Mouse (Mus musculus) embryonic facial prominence, embryonic 11.5 days (tissue): ENCODE measurements at regions not wholly inside any gene's neighbourhood (a gene's known extent, or its start where the extent isn't known, plus 50 kb on each side); places are given as distances from the start of the nearest gene placed in this dataset.

Source experiments
- ATAC-seq: fragments of 200-750 bp; cut with Nextera tagmentation; replicated peaks from 2 replicates; pipeline ENCODE4 v1.8.0; 2017; ENCODE audit warnings: low read depth; ENCODE audit not compliant: insufficient number of reproducible peaks, low FRiP score, low TSS enrichment
- DNase-seq: peaks from one replicate; pipeline ENCODE4 v3.0.0-alpha.2; 2015; ENCODE audit warnings: low spot score
- H3K27ac ChIP-seq: fragments of 300-500 bp; sonication (generic); replicated peaks from 2 replicates; pipeline ENCODE4 v1.5.1; 2014; ENCODE audit warnings: mild to moderate bottlenecking, low read depth, low read length, control low read depth
- H3K27me3 ChIP-seq: fragments of 300-500 bp; sonication (generic); 2 replicates; pipeline ENCODE4 v1.6.1; 2014; ENCODE audit warnings: mild to moderate bottlenecking, low read length, moderate library complexity, mixed read lengths; ENCODE audit not compliant: control insufficient read depth, insufficient read depth
- H3K36me3 ChIP-seq: fragments of 300-500 bp; sonication (generic); replicated peaks from 2 replicates; pipeline ENCODE4 v1.6.1; 2014; ENCODE audit warnings: low read depth, mild to moderate bottlenecking, low read length, moderate library complexity, mixed read lengths; ENCODE audit not compliant: control insufficient read depth, insufficient read depth
- H3K4me1 ChIP-seq: fragments of 300-500 bp; sonication (generic); 2 replicates; pipeline ENCODE4 v1.6.1; 2014; ENCODE audit warnings: low read length, mixed read lengths; ENCODE audit not compliant: control insufficient read depth, insufficient read depth
- H3K4me2 ChIP-seq: fragments of 300-500 bp; sonication (generic); 2 replicates; pipeline ENCODE4 v1.6.1; 2014; ENCODE audit warnings: low read depth, mild to moderate bottlenecking, control low read depth, low read length, moderate library complexity
- H3K4me3 ChIP-seq: fragments of 300-500 bp; sonication (generic); 2 replicates; pipeline ENCODE4 v1.5.1; 2014; ENCODE audit warnings: low read depth, low read length, control low read depth
- H3K9ac ChIP-seq: fragments of 300-500 bp; sonication (generic); replicated peaks from 2 replicates; pipeline ENCODE4 v1.6.1; 2014; ENCODE audit warnings: mild to moderate bottlenecking, control low read depth, low read length
- H3K9me3 ChIP-seq: fragments of 300-500 bp; sonication (generic); replicated peaks from 2 replicates; pipeline ENCODE4 v1.6.1; 2016; ENCODE audit warnings: mild to moderate bottlenecking, low read length, inconsistent platforms, mixed read lengths; ENCODE audit not compliant: control insufficient read depth
- WGBS: fragments of 180-500 bp; shearing (Covaris S2); extraction: QIAGEN DNeasy Blood & Tissue Kit; methylation state at CpG from one replicate; pipeline ENCODE4 v1.1.7; 2014; 5-methylcytosine and 5-hydroxymethylcytosine counted together

GRCm38 (mm10) chr17:75920240-75920639 lies 368.5 kb upstream of the Fam98a start:
- ATAC-seq (no peak), DNase-seq (no peak)
- Histone ChIP-seq H3K9ac (no peak overlapping the region), H3K36me3 (no peaks in the 10 kb centered on the region), H3K9me3 (no peaks in the 10 kb centered on the region), H3K27ac (no peak overlapping the region), H3K4me2 (no peak overlapping the region), H3K4me3 (no peak overlapping the region), H3K27me3 (no peaks in the 10 kb centered on the region), H3K4me1 (no peaks in the 10 kb centered on the region)
- 91% methylated on average over 2 of the region's 2 CpGs for WGBS

- H3K9ac ChIP-seq = no peak overlapping the region
- DNase-seq (no peak), ATAC-seq (no peak)
- H3K27ac ChIP-seq = no peak overlapping the region
- WGBS = 81% methylated on average over 4 of the region's 4 CpGs
- no peaks in the 10 kb centered on the region for H3K9me3 ChIP-seq
- H3K4me2 ChIP-seq = no peak overlapping the region
- H3K4me3 ChIP-seq = no peak overlapping the region
- no peaks in the 10 kb centered on the region for H3K27me3 ChIP-seq
- H3K36me3 ChIP-seq = no peaks in the 10 kb centered on the region
- H3K4me1 ChIP-seq = no peaks in the 10 kb centered on the region
These were observed 365.3 kb upstream of the Fam98a start for GRCm38 (mm10) chr17:75917020-75917419.

- Histone ChIP-seq H3K9me3 (no peaks in the 10 kb centered on the region), H3K36me3 (no peaks in the 10 kb centered on the region), H3K4me2 (no peak overlapping the region), H3K27me3 (no peaks in the 10 kb centered on the region), H3K27ac (no peak overlapping the region), H3K9ac (no peak overlapping the region), H3K4me3 (no peak overlapping the region), H3K4me1 (no peaks in the 10 kb centered on the region)
- 91% methylated on average over 2 of the region's 2 CpGs for WGBS
- DNase-seq (no peak), ATAC-seq (no peak)
These were observed 364.8 kb upstream of the Fam98a start for GRCm38 (mm10) chr17:75916590-75916989.

- no peak overlapping the region for H3K9ac ChIP-seq
- no peak overlapping the region for H3K4me2 ChIP-seq
- H3K36me3 ChIP-seq = no peaks in the 10 kb centered on the region
- no peaks in the 10 kb centered on the region for H3K27me3 ChIP-seq
- no peak for ATAC-seq
- no peaks in the 10 kb centered on the region for H3K4me1 ChIP-seq
- no peak for DNase-seq
- no peak overlapping the region for H3K27ac ChIP-seq
- H3K4me3 ChIP-seq = no peak overlapping the region
- 80% methylated on average over 1 of the region's 1 CpGs for WGBS
- no peaks in the 10 kb centered on the region for H3K9me3 ChIP-seq
These were observed 363.5 kb upstream of the Fam98a start for GRCm38 (mm10) chr17:75915256-75915655.

GRCm38 (mm10) chr17:75907085-75907484 lies 355.3 kb upstream of the Fam98a start:
- no peaks in the 10 kb centered on the region for H3K27me3 ChIP-seq
- H3K9me3 ChIP-seq = no peaks in the 10 kb centered on the region
- 85% methylated on average over 3 of the region's 3 CpGs for WGBS
- no peak overlapping the region for H3K4me2 ChIP-seq
- H3K4me3 ChIP-seq = no peak overlapping the region
- H3K9ac ChIP-seq = no peak overlapping the region
- no peaks in the 10 kb centered on the region for H3K36me3 ChIP-seq
- ATAC-seq (no peak), DNase-seq (no peak)
- H3K27ac ChIP-seq = no peak overlapping the region
- H3K4me1 ChIP-seq = no peaks in the 10 kb centered on the region

- H3K9me3 ChIP-seq = no peaks in the 10 kb centered on the region
- no peaks in the 10 kb centered on the region for H3K4me1 ChIP-seq
- no peak for DNase-seq
- no peak overlapping the region for H3K27ac ChIP-seq
- ATAC-seq = no peak
- H3K36me3 ChIP-seq = no peaks in the 10 kb centered on the region
- H3K27me3 ChIP-seq = no peaks in the 10 kb centered on the region
- H3K4me2 ChIP-seq = no peak overlapping the region
- H3K4me3 ChIP-seq = no peak overlapping the region
- no peak overlapping the region for H3K9ac ChIP-seq
- WGBS = 78% methylated on average over 3 of the region's 3 CpGs
These were observed 354.9 kb upstream of the Fam98a start for GRCm38 (mm10) chr17:75906643-75907042.

- 88% methylated on average over 6 of the region's 6 CpGs for WGBS
- Histone ChIP-seq H3K4me1 (no peaks in the 10 kb centered on the region), H3K36me3 (no peaks in the 10 kb centered on the region), H3K27ac (no peak overlapping the region), H3K4me2 (no peak overlapping the region), H3K27me3 (no peaks in the 10 kb centered on the region), H3K9me3 (no peaks in the 10 kb centered on the region), H3K4me3 (no peak overlapping the region), H3K9ac (no peak overlapping the region)
- ATAC-seq = no peak
- no peak for DNase-seq
These were observed 343.7 kb upstream of the Fam98a start for GRCm38 (mm10) chr17:75895436-75895835.

- Histone ChIP-seq H3K4me1 (no peaks in the 10 kb centered on the region), H3K9me3 (no peaks in the 10 kb centered on the region), H3K27ac (no peak overlapping the region), H3K36me3 (no peaks in the 10 kb centered on the region), H3K4me2 (no peak overlapping the region), H3K9ac (no peak overlapping the region), H3K4me3 (no peak overlapping the region), H3K27me3 (no peaks in the 10 kb centered on the region)
- ATAC-seq (no peak), DNase-seq (no peak)
- 87% methylated on average over 4 of the region's 4 CpGs for WGBS
These were observed 343.2 kb upstream of the Fam98a start for GRCm38 (mm10) chr17:75894934-75895333.
